Mouse (Mus musculus) mouse embryonic stem cell (cell line): ENCODE measurements at regions not wholly inside any gene's neighbourhood (a gene's known extent, or its start where the extent isn't known, plus 50 kb on each side); places are given as distances from the start of the nearest gene placed in this dataset.

Experiments
- in situ Hi-C, 2 experiments: fragments of 300-500 bp; cut with MboI; formaldehyde crosslinking; loops; 1 replicate in 1 of 2; 3 replicates in 1 of 2; pipeline ENCODE4 v1.14.3; 2019 to 2020; ENCODE audit warnings: low sequenced_read_pairs in 2 of 2, low pct_unique_long_range_greater_than_20kb in 1 of 2, mixed read lengths in 1 of 2; ENCODE audit not compliant: unreplicated experiment in 1 of 2

DNA sequence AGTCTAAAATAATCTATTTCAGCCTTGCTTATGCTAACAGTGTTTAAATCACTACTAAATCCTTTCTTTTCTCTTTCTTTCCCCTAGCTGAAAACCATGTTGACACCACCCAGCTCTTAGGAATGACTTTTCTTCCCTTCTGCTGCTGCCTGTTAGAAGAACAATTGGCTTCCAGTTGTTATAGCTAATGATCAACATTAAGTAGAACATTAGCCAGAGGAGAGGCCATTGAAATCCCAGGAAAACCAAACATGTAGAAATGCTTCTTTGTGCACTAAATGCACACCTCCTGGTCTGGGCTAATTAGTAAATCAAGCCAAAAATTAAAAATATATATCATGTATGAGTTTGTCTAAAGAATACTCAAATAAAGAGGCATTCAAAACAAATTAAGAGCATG lies 703.0 kb upstream of the Arpp21 start:
- in situ Hi-C loops: no loop called here

DNA sequence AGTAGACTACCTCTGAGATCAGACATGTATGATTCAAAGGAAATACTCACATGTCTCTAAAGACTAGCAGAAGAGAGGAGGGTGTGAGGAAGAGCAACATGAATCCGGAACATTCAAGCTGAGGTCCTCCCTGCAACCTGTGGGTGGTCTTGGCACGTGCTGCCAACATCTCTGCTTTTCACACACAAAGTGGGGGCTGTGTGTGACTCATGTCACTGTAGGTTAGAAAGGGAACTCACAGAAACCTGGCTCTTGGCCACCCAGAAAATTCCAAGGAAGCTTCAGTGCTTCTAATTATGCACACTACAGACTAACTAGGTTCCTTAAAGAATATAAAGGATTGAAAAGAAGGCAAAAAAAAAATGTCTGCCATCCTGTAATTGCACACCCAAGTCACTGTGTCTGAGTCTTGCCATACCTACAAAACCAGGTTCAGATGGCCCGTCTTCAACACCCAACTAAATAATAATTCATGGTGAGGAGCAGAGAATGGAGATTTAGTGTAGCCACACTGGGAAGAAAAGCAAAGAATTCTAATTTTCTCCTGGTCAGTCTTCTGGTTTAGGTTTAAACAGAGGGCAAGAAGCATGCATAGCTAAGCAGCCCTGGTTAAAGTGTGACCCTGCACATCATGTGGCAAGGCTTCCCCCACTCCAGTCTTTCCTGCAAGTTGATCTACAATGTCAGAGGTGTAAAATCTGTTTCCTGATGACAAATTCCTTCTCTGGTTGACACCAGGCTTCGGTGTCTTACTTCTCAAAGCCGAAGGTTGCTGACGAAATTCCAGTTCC lies 673.8 kb upstream of the Arpp21 start:
- in situ Hi-C loops: no loop called here

DNA sequence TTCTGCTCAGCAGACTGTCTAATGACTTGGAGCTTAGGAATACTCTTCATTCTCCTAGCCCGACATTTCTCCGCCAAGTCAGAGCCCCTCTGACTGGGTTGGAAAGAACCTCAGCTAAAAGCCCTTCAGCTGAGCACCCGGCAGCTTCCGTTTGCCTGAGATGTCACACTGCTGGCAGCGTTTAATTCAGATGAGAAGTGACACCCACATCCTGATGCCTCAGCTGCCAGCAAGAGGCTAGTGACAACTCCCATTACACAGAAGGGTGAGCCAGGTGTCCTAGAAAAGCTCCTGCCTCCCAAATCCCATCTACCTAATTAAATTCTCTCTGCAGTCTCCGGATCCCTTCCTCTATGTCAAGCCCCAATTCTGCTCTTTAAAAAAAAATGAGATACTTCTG lies 670.2 kb upstream of the Arpp21 start:
- in situ Hi-C loops: no loop called here

DNA sequence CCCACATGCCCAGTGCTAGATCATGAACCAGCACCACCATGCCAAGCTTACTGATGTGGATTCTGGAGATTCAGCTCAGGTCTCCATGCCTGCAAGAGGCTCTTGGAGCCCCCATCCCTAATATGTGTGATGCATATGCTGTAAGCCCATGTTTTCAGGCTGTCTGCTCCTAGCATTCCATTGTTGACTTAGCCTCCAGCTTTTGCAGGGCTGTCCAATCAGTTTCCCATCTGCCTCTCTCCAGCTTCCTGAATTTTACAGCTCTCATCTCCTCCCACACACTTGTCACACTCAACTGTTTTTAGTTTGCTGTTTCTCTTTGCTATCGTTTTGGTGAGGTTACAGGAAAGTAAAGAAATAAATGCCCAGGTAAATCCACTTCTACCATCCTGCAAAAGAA lies 629.2 kb upstream of the Arpp21 start:
- in situ Hi-C loops: no loop called here

DNA sequence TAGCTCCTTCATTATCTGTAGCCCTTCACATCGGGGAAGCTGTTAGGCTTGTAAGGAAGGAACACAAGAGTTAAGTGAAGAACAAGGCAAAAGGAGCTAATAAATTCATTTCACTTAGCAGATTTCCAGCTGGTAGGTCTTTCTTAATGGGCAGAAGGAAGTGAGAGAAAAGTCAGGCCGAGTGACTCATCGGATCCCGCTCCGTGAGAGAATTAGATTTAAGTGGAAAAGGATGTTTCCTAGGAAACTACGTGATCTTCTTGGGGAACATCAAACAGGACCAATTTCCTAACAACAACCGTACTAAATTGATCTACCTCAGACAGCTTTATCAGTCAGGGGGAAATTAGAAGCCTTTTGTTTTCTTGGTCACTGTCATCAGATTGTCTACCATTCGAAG lies 625.4 kb upstream of the Arpp21 start:
- in situ Hi-C loops: no loop called here

DNA sequence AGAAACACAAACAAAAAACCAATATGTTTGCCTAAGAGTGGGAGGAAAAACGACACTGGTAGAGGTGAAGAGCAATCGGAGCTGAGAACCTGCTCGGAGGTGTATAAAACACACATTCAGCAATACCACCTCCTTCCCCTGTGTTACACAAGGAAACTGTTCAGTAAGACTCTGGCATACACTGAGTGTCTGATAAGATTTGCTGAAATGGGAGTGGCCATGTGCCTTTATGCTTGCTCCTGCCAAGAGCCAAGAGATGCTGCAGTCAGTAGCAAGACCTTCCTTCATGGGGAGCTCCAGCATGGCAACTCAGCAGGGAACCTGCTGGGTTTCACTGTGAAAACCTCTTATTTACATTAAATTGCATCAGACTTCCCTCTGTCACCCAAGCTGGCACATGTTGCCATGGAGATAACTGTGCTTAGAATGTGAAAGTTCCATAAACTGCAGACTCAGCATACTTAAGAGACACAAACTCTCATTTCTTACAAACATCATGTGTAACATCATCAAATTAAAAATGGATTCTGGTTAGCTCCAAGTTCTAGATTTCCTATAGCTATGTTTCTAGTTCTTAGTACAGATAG lies 624.7 kb upstream of the Arpp21 start:
- in situ Hi-C loops: no loop called here

DNA sequence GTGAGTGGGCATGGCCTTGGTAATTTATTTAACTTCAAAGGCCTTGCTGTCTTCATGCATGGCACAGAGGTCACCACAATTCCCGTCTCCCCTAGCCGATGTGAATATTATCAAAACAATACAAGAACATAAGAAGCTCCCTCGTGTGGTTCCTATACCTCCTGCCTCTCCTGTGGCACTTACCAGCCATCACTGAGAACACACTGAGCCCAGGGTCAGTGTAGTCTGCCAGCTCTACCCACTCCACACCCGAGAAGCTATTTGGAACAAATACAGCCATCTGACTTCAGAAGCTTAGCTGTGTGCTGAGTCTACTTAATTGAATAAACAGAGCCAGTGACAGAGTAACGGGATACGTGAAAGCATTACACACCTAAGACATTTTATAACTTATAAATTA lies 605.7 kb upstream of the Arpp21 start:
- in situ Hi-C loops: no loop called here

DNA sequence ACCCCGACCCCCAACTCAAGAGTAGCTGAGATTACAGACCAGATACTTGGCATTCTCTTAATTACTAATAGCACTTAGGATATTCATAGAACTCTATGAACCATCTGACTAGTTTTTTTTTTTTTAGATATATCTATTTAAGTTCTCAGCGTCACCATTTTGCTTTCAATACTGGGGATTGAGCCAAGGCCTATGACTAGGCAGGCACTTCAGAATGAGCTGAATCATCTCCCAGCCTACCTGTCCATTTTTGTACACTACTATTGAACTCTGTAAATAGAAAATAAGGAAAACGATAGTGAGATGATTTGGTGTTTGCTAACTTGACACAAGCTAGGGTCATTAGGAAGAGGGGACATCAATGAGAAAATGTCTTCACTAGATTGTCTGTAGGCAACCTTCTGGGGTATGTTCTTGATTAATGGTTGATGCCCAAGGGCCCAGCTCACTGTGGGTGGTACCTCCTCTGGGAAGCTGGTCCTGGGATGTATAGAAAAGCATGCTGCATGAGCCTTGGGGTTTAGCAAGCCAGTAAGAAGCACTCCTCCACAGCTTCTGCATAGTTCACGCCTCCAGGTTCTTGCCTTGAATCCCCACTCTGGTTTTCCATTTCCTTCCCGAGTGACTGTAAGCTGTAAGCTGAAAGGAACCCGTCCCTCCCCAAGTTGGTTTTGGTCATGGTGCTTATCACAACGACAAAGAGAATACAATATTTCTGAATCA lies 603.5 kb upstream of the Arpp21 start:
- in situ Hi-C loops: no loop called here

DNA sequence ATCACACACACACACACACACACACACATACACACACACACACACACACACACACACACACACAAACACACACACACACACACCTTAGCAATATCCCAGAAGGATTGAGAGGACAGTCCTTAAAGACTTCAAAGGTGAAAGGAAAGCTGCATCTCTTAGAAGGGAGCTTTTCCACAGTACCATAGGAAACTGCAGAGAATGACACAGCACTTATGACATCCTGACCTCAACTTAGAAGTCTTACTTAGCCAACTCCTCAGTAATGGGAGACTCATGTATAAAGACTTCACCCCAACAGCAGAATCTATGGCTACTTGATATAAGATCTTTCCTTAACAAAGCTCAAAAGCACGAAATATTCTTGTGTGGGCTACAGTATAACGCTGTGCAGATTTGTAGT lies 601.8 kb upstream of the Arpp21 start:
- in situ Hi-C loops: no loop called here

DNA sequence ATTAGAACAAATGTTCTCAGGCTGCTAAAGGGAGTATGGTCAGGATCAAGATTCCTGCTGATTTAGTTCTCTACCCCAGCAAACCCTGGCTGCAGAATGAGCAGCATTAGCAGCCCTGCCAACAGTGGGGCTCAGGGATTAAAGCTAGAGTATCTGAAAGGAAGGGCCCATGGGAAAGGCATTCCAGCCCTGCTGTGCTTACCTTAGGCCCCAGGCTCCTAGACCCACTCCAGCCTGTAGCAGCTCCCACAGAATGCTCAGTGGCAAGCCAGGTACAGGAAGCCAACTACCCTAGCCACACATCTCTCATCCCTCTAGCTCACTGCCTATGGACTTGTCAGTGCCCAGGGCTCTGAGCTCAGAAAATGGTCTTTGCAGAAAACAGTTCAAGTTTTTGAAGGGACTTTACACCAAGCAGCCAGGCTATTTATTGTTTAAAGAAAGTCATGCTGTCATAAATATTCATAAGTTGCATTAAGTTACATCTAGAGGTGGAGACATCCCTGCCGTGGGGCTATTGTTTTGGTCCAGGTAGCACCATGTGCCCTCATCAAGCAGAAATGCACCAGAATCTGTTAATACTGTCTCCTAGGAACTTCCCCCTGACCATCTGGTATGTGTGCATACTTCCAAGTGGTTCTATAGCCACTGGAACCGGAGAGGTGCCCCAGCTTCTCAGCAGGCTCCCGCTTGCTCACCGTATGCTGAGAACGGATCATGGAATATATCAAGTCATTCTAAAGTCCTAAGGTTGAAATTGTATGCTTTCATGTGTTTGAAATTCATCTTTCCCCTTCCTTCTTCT lies 598.9 kb upstream of the Arpp21 start:
- in situ Hi-C loops: no loop called here

DNA sequence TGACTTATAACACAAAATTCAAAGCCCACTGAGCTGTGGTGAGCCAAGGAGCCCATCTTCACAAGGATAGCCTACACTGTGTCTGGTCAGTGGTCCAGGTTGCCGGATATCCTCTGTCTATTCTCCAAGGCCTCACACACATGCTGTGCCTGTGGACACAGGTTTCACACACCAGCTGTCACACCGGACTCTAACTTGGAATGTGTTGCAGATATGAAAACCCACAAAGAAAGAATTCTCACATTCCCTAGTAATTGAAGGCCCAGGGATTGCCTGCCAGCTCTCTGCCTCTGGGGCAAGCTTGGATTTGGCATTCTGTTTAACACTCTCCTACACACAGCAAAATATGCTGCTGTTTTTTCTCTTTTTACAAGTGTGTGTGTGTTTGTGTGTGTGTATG lies 595.4 kb upstream of the Arpp21 start:
- in situ Hi-C loops: no loop called here

DNA sequence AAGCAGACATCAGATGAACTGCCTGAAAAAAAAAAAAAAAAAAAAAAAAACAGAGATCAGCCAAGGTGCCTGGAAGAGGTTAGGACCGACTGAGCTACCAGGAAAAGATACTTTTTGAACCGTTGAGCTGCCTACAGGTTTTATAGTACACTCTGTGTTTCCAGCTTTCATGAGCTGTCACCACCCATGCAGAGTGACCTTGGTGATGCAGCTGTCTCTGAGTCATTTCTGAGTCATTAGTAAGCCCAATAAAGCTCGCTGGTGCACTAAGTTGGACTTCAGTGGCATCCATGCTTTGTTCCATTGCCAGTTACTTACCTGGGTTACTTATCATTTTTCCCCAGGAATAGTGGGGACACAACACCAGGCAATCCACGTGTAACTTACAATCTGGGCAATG lies 592.9 kb upstream of the Arpp21 start:
- in situ Hi-C loops: no loop called here

DNA sequence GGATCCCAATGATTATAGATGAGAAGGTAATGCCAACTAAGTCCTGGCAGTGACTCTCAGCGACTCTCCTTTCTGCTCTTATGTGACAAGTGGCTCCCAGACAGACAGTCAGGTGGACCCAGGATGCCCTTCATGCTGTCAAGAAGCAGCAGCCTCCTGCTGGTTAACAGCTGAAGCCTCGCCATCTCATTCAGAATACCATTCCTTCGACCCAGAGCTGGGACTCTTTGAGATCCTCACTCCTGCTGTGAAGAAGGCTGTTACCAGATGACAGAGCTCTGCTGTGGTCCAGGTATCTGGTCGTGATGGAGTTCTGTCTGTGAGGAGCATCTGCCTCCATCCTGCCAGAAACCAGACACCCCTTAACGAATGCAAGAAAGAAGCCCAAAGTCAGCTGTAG lies 590.9 kb upstream of the Arpp21 start:
- in situ Hi-C loops: no loop called here

DNA sequence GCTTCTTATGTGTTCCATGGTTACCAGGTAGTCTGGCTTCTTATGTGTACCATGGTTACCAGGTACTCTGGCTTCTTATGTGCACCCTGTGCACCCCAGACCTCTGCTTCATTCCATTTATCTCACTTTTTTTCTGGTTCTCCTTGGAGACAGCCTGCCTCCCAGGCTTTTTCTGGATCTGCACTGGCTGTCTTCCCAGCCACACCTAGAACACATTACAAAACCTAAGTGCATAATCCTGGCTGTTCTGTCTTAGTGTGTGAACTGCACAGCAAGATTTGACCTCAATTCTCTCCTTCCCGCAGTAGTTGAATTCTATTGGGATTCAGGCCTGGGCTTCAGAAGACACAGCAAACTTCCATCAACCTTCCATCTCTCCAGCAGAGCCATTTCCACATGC lies 586.2 kb upstream of the Arpp21 start:
- in situ Hi-C loops: loop anchor here (25.0 kb wide), 2 partner anchors 590 to 815 kb away; no protein-coding TSS in a partner anchor

DNA sequence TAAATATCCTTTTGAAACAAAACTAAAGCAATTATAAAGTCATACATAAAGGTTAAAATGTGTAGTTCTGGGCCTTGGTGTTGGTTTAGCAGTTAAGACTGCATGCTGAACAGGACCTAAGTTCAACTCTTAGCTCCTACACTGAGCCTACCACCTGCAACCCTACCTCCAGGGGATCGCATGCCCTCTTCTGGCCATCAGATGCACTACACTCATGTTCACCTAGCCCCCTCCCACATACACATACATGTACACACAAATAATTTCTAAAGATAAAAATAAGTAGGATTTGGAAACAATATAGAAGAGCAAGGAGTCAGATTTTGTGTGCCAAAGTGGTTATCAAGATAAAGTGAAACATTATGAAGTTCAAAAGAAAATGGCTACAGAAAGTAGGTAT lies 576.2 kb upstream of the Arpp21 start:
- in situ Hi-C loops: loop anchor here (25.0 kb wide), 2 partner anchors 600 to 825 kb away; no protein-coding TSS in a partner anchor

DNA sequence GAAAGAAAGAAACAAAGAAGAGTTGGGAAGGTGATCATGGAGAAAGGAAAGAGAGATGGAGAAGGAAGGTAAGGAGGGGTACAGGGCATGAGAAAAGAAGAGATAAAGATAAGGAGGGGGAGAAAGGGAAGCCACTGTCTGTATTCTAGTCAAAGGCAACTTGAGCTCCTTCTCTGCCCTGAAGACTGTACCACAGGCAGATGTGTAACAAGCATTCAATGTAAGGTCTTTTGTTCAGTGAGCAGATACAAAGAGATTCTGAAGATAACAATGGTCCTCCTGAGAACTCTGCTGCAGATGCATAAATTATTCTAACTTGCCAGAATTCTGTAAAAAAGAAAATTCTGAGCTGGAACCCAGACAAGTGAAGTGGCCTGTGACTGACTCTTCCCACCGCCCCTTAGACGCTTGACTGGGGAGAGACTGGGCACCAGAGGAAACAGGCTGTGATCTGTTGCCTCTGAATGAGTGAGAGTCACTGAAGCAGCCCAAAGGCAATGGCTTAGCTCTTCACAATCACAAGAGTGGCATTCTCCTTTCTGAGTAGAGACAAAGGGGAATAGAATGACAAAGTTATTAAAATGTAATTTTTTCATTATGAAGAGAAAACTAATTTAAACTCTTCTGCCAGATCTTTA lies 564.0 kb upstream of the Arpp21 start:
- in situ Hi-C loops: loop anchor here (25.0 kb wide), 2 partner anchors 613 to 838 kb away; no protein-coding TSS in a partner anchor

DNA sequence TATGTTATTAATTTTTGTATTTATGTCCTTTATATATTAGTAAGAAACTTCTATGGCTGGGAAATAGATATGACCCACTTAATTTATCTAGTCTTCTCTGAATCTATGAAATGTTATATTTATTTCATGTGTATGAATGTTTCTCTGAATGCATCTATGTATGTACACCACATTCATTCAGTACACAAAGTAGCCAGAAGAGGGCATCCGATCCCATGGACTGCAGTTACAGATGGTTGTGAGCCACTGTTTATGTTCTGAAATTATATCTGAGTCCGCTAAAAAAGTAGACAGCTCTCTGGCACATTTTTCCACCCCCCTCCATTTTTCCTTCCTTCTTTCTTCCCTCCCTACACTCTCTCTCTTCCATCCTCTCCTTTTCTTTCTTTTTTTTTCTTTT lies 557.8 kb upstream of the Arpp21 start:
- in situ Hi-C loops: no loop called here

DNA sequence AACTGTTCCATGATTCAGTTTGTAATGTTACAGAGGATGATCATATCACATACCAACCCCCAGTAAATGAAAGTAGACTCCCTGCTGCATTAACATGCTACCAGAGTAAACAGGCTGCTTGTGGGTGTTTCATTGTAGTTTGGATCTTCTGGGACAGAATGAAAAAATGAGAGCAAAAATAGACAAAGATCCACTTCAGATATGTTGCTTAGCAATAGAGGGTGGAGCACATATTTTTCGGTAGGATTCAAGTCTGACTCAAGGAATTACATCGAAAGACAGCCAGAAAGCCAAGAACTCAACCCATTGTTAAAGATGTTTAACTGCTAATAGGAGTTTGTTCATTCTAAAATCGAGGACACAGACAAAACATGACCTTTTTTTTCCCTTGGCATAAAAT lies 536.2 kb upstream of the Arpp21 start:
- in situ Hi-C loops: no loop called here
